Mouse (Mus musculus) heart, adult 18-20 months (tissue): ENCODE measurements around the gene Vmn2r55. TPM values are rescaled to one million over a fixed set of nuclear protein-coding genes. Genes with fewer than 3 reads are reported as not detected.
"Not testable (repeated sequence)": the region's sequence is repeated elsewhere in the genome, so short reads cannot be mapped to it uniquely, and the experiment has no call there.

Source experiments
- DNase-seq, 2 experiments: peaks; one replicate each; pipeline ENCODE4 v3.0.0; 2021 to 2022; ENCODE audit warnings: mixed read lengths in 1 of 2
- long read RNA-seq, 2 experiments: library from polyadenylated mRNA; stranded (forward); transcript quantifications; one replicate each; pipeline ENCODE4 v2.0.0; 2021
- total RNA-seq, 2 experiments: library from RNA; stranded (reverse); gene quantifications; 2 replicates each; pipeline ENCODE4 v1.2.3; 2021

Vmn2r55 gene
- not detected for total RNA-seq
- long read RNA-seq, experiment 1, result 0 reads
- long read RNA-seq, experiment 2, result 0 reads

- not testable (repeated sequence) for DNase-seq
These were observed at the start of gene Vmn2r55 for GRCm38 (mm10) chr7:12684903-12685302. TSS of gene Vmn2r55 (minus strand) at chr7:12685003.

GRCm38 (mm10) chr7:12640219-12640618 lies 44.6 kb downstream of the Vmn2r55 start, which contains the start of gene Vmn2r54:
TSS of gene Vmn2r54 (minus strand) at chr7:12640319.
- not testable (repeated sequence) for DNase-seq

- DNase-seq, result no peak
These were observed 76.1 kb downstream of the Vmn2r55 start, which contains the start of gene Vmn2r53 for GRCm38 (mm10) chr7:12608688-12609087. TSS of gene Vmn2r53 (minus strand) at chr7:12608788.

Other genes starting within 250 kb of the Vmn2r55 start
- 1 to 10 TPM; 6.9 to 7.2 TPM for gene Zfp606, start 206.7 kb downstream of the Vmn2r55 start, total RNA-seq
- gene 2900092C05Rik, start 172.5 kb downstream of the Vmn2r55 start, total RNA-seq, result not detected
- not detected for gene Vmn2r53, start 76.2 kb downstream of the Vmn2r55 start, total RNA-seq
- not detected for gene Vmn2r54, start 44.7 kb downstream of the Vmn2r55 start, total RNA-seq
- not detected for gene Vmn2r56, start 50.0 kb upstream of the Vmn2r55 start, total RNA-seq
- gene Zscan18, start 118.6 kb upstream of the Vmn2r55 start, total RNA-seq, result 1 to 10 TPM in 1 of 2 experiments, under 1 TPM in 1; 0.80 to 1.1 TPM
- gene Zfp329, start 133.9 kb upstream of the Vmn2r55 start, total RNA-seq, result 1 to 10 TPM; 4.3 to 6.1 TPM
- gene Zfp110, start 149.8 kb upstream of the Vmn2r55 start, total RNA-seq, result 10 to 100 TPM; 17.0 to 18.4 TPM
- 1 to 10 TPM; 2.9 to 3.1 TPM for gene Zfp128, start 196.2 kb upstream of the Vmn2r55 start, total RNA-seq
- gene Zscan22, start 212.8 kb upstream of the Vmn2r55 start, total RNA-seq, result 1 to 10 TPM; 5.5 to 5.8 TPM
- 100 to 1,000 TPM; 575 to 632 TPM for gene Rps5, start 237.3 kb upstream of the Vmn2r55 start, total RNA-seq
- under 1 TPM; 0.17 to 0.39 TPM for gene Rnf225, start 242.4 kb upstream of the Vmn2r55 start, total RNA-seq